Mouse (Mus musculus): ENCODE data around the gene Prr12. TPM values are rescaled to one million over a fixed set of nuclear protein-coding genes. Genes with fewer than 3 reads are reported as not detected.

Prr12 gene
- total RNA-seq, 1 experiment, result 32.3 TPM

DNA sequence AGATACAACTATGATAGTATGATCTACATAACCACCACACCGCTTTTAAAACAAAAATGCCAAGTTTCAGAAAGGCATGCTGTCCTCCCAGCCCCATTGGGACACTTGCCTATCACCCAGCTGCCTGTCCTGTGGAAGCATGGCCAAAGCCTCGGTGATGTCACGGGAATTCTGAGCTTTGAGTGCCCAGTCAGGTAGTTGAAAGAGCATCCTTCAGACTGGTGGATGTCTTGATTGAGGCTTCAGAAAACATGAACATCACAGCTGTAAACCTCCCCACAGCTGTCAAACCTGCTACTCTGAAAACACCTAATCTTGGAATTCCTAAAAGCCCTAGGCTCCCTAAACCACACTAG lies 38.6 kb downstream of the Prr12 start:
- no peak for TF ChIP-seq ZNF384 (IDR thresholded peaks at IDR 0.05; ENCODE audit: low read depth, low read length)
- TF ChIP-seq HCFC1 (IDR thresholded peaks at IDR 0.05; ENCODE audit: borderline replicate concordance, insufficient read depth, low read length), result no peak
- no peak for TF ChIP-seq CHD2 (IDR thresholded peaks at IDR 0.05; ENCODE audit: low read depth, low read length)
- TF ChIP-seq MAFK (IDR thresholded peaks at IDR 0.05; ENCODE audit: insufficient read depth, low read depth, low read length), result no peak
- TF ChIP-seq ZC3H11A (IDR thresholded peaks at IDR 0.05; ENCODE audit: borderline replicate concordance, low read depth, low read length), result no peak
- peaks cover 29% of the 10 kb centered on the region for H3K36me3 ChIP-seq (ENCODE audit: control insufficient read depth, insufficient read depth, low read length, poor library complexity, severe bottlenecking)
- H3K9ac ChIP-seq (ENCODE audit: insufficient read depth, low read depth, low read length, poor library complexity, severe bottlenecking), result no peak overlapping the region
- peaks cover 3 to 10% of the 10 kb centered on the region in 2 experiments; a peak in 3 of 4 replicates for H3K4me1 ChIP-seq (ENCODE audit: control insufficient read depth in 2 of 2, insufficient read depth in 2 of 2, low read length in 2 of 2, poor library complexity in 1 of 2)
- DNase-seq (ENCODE audit: low read depth, low spot score), result no peak
- no peaks in the 10 kb centered on the region for H3K9me3 ChIP-seq (ENCODE audit: control insufficient read depth, insufficient read depth, low read depth, low read length)
- no peak overlapping the region for H3K27ac ChIP-seq (ENCODE audit: insufficient read depth, low read depth, low read length, poor library complexity, severe bottlenecking)
- in situ Hi-C loops (cut with MboI; ENCODE audit: low sequenced_read_pairs in 2 of 2, unreplicated experiment in 2 of 2), result no loop called here
- no peak overlapping the region for H3K4me3 ChIP-seq (ENCODE audit: insufficient read depth in 1 of 2, low read depth in 1 of 2, low read length in 2 of 2, poor library complexity in 1 of 2, severe bottlenecking in 1 of 2)

DNA sequence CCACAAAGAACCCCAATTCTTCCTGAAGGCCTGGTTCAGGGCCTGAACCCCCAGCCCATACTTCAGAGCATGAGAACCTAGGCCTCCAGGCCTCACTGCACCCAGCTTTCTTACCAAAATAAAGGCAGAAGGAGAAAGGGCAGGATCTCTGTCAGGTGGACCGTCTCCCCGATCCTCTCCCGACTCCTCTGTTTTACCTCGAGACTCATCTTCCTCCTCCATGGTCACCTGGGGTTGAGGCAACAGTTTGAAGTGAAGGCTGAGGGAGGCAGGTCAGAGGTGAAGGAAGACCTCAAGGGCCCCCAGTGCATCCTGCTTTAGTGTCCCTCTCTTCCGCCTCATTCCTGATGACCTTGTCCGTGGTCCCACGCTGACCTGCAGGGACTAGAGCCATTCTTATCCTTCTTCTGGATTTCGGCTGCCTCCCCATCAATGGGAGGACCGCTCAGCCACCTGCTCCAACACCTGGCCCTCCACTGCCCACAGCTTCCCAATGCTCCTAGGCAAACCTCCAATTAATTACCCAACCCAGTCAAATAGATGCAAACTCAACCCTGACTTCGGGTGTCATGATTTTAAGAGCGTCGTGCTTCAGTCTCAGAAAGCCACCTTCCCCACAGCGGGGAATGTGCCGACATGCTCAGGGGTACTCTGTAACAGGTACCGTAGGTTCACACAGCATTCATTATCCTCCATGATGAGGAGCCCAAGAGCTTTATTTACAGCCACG lies 39.1 kb downstream of the Prr12 start:
- H3K27ac ChIP-seq (ENCODE audit: insufficient read depth, low read depth, low read length, poor library complexity, severe bottlenecking), result no peak overlapping the region
- in situ Hi-C loops (cut with MboI; ENCODE audit: low sequenced_read_pairs in 2 of 2, unreplicated experiment in 2 of 2), result no loop called here
- peaks cover 3 to 8% of the 10 kb centered on the region in 2 experiments; a peak in 3 of 4 replicates for H3K4me1 ChIP-seq (ENCODE audit: control insufficient read depth in 2 of 2, insufficient read depth in 2 of 2, low read length in 2 of 2, poor library complexity in 1 of 2)
- no peak for DNase-seq (ENCODE audit: low read depth, low spot score)
- peaks cover 34% of the 10 kb centered on the region for H3K36me3 ChIP-seq (ENCODE audit: control insufficient read depth, insufficient read depth, low read length, poor library complexity, severe bottlenecking)
- H3K4me3 ChIP-seq (ENCODE audit: insufficient read depth in 1 of 2, low read depth in 1 of 2, low read length in 2 of 2, poor library complexity in 1 of 2, severe bottlenecking in 1 of 2), result no peak overlapping the region
- H3K9me3 ChIP-seq (ENCODE audit: control insufficient read depth, insufficient read depth, low read depth, low read length), result no peaks in the 10 kb centered on the region
- H3K9ac ChIP-seq (ENCODE audit: insufficient read depth, low read depth, low read length, poor library complexity, severe bottlenecking), result no peak overlapping the region
- TF ChIP-seq MAFK (IDR thresholded peaks at IDR 0.05; ENCODE audit: insufficient read depth, low read depth, low read length), result no peak
- no peak for TF ChIP-seq HCFC1 (IDR thresholded peaks at IDR 0.05; ENCODE audit: borderline replicate concordance, insufficient read depth, low read length)
- TF ChIP-seq ZNF384 (IDR thresholded peaks at IDR 0.05; ENCODE audit: low read depth, low read length), result no peak
- no peak for TF ChIP-seq CHD2 (IDR thresholded peaks at IDR 0.05; ENCODE audit: low read depth, low read length)
- no peak for TF ChIP-seq ZC3H11A (IDR thresholded peaks at IDR 0.05; ENCODE audit: borderline replicate concordance, low read depth, low read length)

DNA sequence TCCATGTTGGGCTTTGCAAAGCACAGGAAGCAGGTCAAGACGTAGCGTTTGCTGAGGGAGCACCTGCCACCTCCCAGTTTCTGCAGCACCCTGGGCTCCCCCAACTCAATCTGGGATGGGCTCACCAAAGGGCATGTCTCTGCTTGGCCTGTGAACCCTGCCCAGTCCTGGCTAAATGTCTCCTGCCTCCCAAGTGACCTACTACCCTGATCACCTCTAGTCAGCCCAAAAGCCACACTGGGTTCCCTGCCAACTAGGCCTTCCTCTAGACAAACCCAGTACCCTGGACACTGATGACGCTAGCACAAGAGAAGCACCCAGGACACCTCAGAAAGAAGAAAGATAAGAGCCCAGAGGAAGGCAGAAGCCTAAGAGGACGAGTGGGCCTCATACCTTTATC lies 39.9 kb downstream of the Prr12 start:
- peaks cover 41% of the 10 kb centered on the region for H3K36me3 ChIP-seq (ENCODE audit: control insufficient read depth, insufficient read depth, low read length, poor library complexity, severe bottlenecking)
- TF ChIP-seq HCFC1 (IDR thresholded peaks at IDR 0.05; ENCODE audit: borderline replicate concordance, insufficient read depth, low read length) (no peak), MAFK (IDR thresholded peaks at IDR 0.05; ENCODE audit: insufficient read depth, low read depth, low read length) (no peak), CHD2 (IDR thresholded peaks at IDR 0.05; ENCODE audit: low read depth, low read length) (no peak), ZNF384 (IDR thresholded peaks at IDR 0.05; ENCODE audit: low read depth, low read length) (no peak), ZC3H11A (IDR thresholded peaks at IDR 0.05; ENCODE audit: borderline replicate concordance, low read depth, low read length) (no peak)
- H3K4me1 ChIP-seq (ENCODE audit: control insufficient read depth in 2 of 2, insufficient read depth in 2 of 2, low read length in 2 of 2, poor library complexity in 1 of 2), result peaks cover 3 to 12% of the 10 kb centered on the region in 2 experiments; a peak in 3 of 4 replicates
- H3K9ac ChIP-seq (ENCODE audit: insufficient read depth, low read depth, low read length, poor library complexity, severe bottlenecking), result no peak overlapping the region
- no peak for DNase-seq (ENCODE audit: low read depth, low spot score)
- no peaks in the 10 kb centered on the region for H3K9me3 ChIP-seq (ENCODE audit: control insufficient read depth, insufficient read depth, low read depth, low read length)
- no peak overlapping the region for H3K4me3 ChIP-seq (ENCODE audit: insufficient read depth in 1 of 2, low read depth in 1 of 2, low read length in 2 of 2, poor library complexity in 1 of 2, severe bottlenecking in 1 of 2)
- H3K27ac ChIP-seq (ENCODE audit: insufficient read depth, low read depth, low read length, poor library complexity, severe bottlenecking), result no peak overlapping the region
- in situ Hi-C loops (cut with MboI; ENCODE audit: low sequenced_read_pairs in 2 of 2, unreplicated experiment in 2 of 2), result no loop called here

DNA sequence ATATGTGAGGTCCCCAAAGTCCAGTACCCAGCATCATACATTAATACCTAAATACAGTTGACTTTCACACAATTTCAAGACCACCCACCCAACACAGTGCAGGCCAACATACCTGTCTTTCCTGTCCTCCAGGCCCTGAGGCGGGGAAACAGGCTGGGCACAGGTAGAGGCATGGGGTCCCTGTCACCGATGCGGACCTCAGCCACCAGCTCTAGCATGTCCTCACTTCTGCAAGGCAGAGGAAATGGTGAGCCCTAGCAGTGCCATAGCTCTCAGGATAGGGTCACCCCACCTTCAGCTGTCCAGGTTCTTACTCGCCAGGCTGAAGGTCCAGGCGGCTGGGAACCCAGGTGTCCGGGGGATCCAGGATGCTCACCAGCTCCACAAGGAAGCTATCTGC lies 40.7 kb downstream of the Prr12 start:
- H3K9me3 ChIP-seq (ENCODE audit: control insufficient read depth, insufficient read depth, low read depth, low read length), result no peaks in the 10 kb centered on the region
- TF ChIP-seq HCFC1 (IDR thresholded peaks at IDR 0.05; ENCODE audit: borderline replicate concordance, insufficient read depth, low read length) (no peak), ZC3H11A (IDR thresholded peaks at IDR 0.05; ENCODE audit: borderline replicate concordance, low read depth, low read length) (no peak), MAFK (IDR thresholded peaks at IDR 0.05; ENCODE audit: insufficient read depth, low read depth, low read length) (no peak), ZNF384 (IDR thresholded peaks at IDR 0.05; ENCODE audit: low read depth, low read length) (no peak), CHD2 (IDR thresholded peaks at IDR 0.05; ENCODE audit: low read depth, low read length) (no peak)
- peaks cover 3 to 12% of the 10 kb centered on the region in 2 experiments; a peak in 3 of 4 replicates for H3K4me1 ChIP-seq (ENCODE audit: control insufficient read depth in 2 of 2, insufficient read depth in 2 of 2, low read length in 2 of 2, poor library complexity in 1 of 2)
- no peak overlapping the region for H3K9ac ChIP-seq (ENCODE audit: insufficient read depth, low read depth, low read length, poor library complexity, severe bottlenecking)
- H3K36me3 ChIP-seq (ENCODE audit: control insufficient read depth, insufficient read depth, low read length, poor library complexity, severe bottlenecking), result peaks cover 49% of the 10 kb centered on the region
- DNase-seq (ENCODE audit: low read depth, low spot score), result no peak
- no peak overlapping the region for H3K4me3 ChIP-seq (ENCODE audit: insufficient read depth in 1 of 2, low read depth in 1 of 2, low read length in 2 of 2, poor library complexity in 1 of 2, severe bottlenecking in 1 of 2)
- in situ Hi-C loops (cut with MboI; ENCODE audit: low sequenced_read_pairs in 2 of 2, unreplicated experiment in 2 of 2), result no loop called here
- H3K27ac ChIP-seq (ENCODE audit: insufficient read depth, low read depth, low read length, poor library complexity, severe bottlenecking), result no peak overlapping the region

All from ES-E14 (cell line).